Mouse (Mus musculus) lung, embryonic 15.5 days (tissue): ENCODE measurements around the gene Gamt. TPM values are rescaled to one million over a fixed set of nuclear protein-coding genes. Genes with fewer than 3 reads are reported as not detected.

Source experiments
- ATAC-seq: fragments of 200-750 bp; cut with Nextera tagmentation; 2 replicates; pipeline ENCODE4 v1.8.0; 2017; ENCODE audit warnings: moderate number of reproducible peaks, borderline replicate concordance; ENCODE audit not compliant: low FRiP score, low TSS enrichment; ENCODE audit errors: extremely low read depth
- H3K27ac ChIP-seq: fragments of 300-500 bp; sonication (generic); 2 replicates; pipeline ENCODE4 v1.5.1; 2015; ENCODE audit warnings: moderate library complexity, mild to moderate bottlenecking, inconsistent platforms
- H3K27me3 ChIP-seq: fragments of 300-500 bp; sonication (generic); 2 replicates; pipeline ENCODE4 v1.6.1; 2015; ENCODE audit warnings: inconsistent platforms
- H3K36me3 ChIP-seq: fragments of 300-500 bp; sonication (generic); 2 replicates; pipeline ENCODE4 v1.6.1; 2015; ENCODE audit warnings: inconsistent platforms
- H3K4me1 ChIP-seq: fragments of 300-500 bp; sonication (generic); 2 replicates; pipeline ENCODE4 v1.6.1; 2015; ENCODE audit warnings: inconsistent platforms
- H3K4me2 ChIP-seq: fragments of 300-500 bp; sonication (generic); 2 replicates; pipeline ENCODE4 v1.6.1; 2015; ENCODE audit warnings: inconsistent platforms, mild to moderate bottlenecking, moderate library complexity
- H3K4me3 ChIP-seq: fragments of 300-500 bp; sonication (generic); 2 replicates; pipeline ENCODE4 v1.5.1; 2015; ENCODE audit warnings: mild to moderate bottlenecking, inconsistent platforms
- H3K9ac ChIP-seq: fragments of 300-500 bp; sonication (generic); 2 replicates; pipeline ENCODE4 v1.6.1; 2015; ENCODE audit warnings: inconsistent platforms
- H3K9me3 ChIP-seq: fragments of 300-500 bp; sonication (generic); 2 replicates; pipeline ENCODE4 v1.6.1; 2016; ENCODE audit warnings: inconsistent platforms
- WGBS: fragments of 180-500 bp; shearing (Covaris S2); methylation state at CpG from one replicate; pipeline ENCODE4 v1.1.7; 2015; 5-methylcytosine and 5-hydroxymethylcytosine counted together
- microRNA-seq: library from miRNA; unstranded; fragments of <30 nt; microRNA quantifications from one replicate; pipeline ENCODE4, GENCODE M21; 2016
- polyA plus RNA-seq: library from polyadenylated mRNA; unstranded; fragments of >200 nt; fragmentation: Nextera tagmentation; extraction: Ambion mirVana; gene quantifications from 2 replicates; pipeline ENCODE4 v1.2.1, GENCODE M21; 2015

Gene Gamt
- polyA plus RNA-seq, 1 experiment from 2014 or later, result 29.3 TPM

DNA sequence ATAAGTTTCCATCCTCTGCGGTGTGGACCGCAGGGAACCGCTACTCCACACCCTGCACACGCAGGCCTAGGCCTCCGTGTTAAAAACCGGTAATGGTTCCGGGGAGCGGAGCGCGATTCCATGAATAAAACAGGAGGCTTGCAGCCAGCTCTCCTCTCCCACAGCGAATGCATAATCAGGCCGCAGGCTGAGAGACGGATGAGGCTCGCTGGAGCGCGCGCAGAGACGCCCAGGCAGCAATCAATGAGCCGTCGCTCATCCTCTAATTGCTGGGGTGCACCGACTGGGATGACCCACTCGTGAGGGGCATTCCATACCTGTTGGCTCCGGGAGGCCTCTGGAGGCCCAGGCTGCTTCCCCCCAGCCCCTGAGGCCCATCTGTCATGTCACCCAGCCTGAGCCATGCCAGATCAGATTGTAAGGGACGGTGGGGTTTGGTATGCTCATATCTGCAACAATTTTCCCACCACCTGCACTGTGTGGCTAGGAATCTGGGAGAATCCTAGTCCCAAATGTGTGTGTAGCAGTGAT, 51.9 kb downstream of the Gamt start:
- no peak for ATAC-seq
- WGBS, result 20% methylated on average over 24 of the region's 24 CpGs
- Histone ChIP-seq H3K27ac (no peak overlapping the region), H3K9me3 (no peaks in the 10 kb centered on the region), H3K9ac (no peak overlapping the region), H3K27me3 (peaks cover 6% of the 10 kb centered on the region; the same call in 1 of the 2 replicates), H3K4me2 (no peak overlapping the region), H3K36me3 (no peaks in the 10 kb centered on the region), H3K4me1 (no peaks in the 10 kb centered on the region), H3K4me3 (no peak overlapping the region)

DNA sequence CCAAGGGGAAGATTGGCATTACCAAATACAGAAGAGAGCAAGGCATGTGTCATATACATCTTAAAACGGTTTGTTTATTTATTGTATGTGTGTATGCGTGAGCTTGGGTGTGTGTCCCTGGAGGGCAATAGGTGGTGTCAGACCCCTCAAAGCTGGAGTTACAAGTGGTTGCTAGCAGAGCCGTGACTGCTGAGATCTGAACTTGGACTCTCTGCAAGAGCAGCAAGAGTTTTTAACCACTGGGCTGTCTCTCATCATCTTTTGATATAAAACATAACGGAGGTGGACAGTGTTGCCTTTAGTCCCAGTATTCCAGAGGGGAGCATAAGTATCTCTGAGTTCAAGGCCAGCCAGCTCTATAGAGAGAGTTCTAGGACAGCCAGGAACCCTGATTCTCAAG, 52.6 kb downstream of the Gamt start:
- Histone ChIP-seq H3K9ac (no peak overlapping the region), H3K4me1 (no peaks in the 10 kb centered on the region), H3K27me3 (peaks cover 6% of the 10 kb centered on the region; the same call in 1 of the 2 replicates), H3K4me3 (no peak overlapping the region), H3K4me2 (no peak overlapping the region), H3K27ac (no peak overlapping the region), H3K36me3 (no peaks in the 10 kb centered on the region), H3K9me3 (no peaks in the 10 kb centered on the region)
- WGBS, result 61% methylated on average over 4 of the region's 4 CpGs
- no peak for ATAC-seq

Small RNA genes within 50 kb of the gene (microRNA-seq; reads per million reads assigned to microRNA genes)
- not detected for gene Mir6911

Other genes starting within 250 kb of the Gamt start
- 16.8 and 19.8 TPM in 2 replicates for gene Arhgap45, start 244.4 kb downstream of the Gamt start, polyA plus RNA-seq
- gene Polr2e, start 221.2 kb downstream of the Gamt start, polyA plus RNA-seq, result 223 and 225 TPM in 2 replicates
- gene Gpx4, start 213.8 kb downstream of the Gamt start, polyA plus RNA-seq, result 523 and 535 TPM in 2 replicates
- gene Sbno2, start 155.4 kb downstream of the Gamt start, polyA plus RNA-seq, result 15.5 and 16.6 TPM in 2 replicates
- 18.6 and 22.1 TPM in 2 replicates for gene Stk11, start 145.2 kb downstream of the Gamt start, polyA plus RNA-seq
- 521 and 541 TPM in 2 replicates for gene Atp5d, start 122.4 kb downstream of the Gamt start, polyA plus RNA-seq
- 3.9 and 5.0 TPM in 2 replicates for gene Cbarp, start 120.2 kb downstream of the Gamt start, polyA plus RNA-seq
- 17.5 and 18.6 TPM in 2 replicates for gene Midn, start 112.7 kb downstream of the Gamt start, polyA plus RNA-seq
- gene Cirbp, start 95.0 kb downstream of the Gamt start, polyA plus RNA-seq, result 94.6 and 95.1 TPM in 2 replicates
- 11.6 and 14.7 TPM in 2 replicates for gene 1600002K03Rik, start 88.1 kb downstream of the Gamt start, polyA plus RNA-seq
- gene Efna2, start 81.5 kb downstream of the Gamt start, polyA plus RNA-seq, result 16.0 and 17.3 TPM in 2 replicates
- 64.5 and 66.2 TPM in 2 replicates for gene Mum1, start 34.6 kb downstream of the Gamt start, polyA plus RNA-seq
- gene Ndufs7, start 11.9 kb downstream of the Gamt start, polyA plus RNA-seq, result 321 and 329 TPM in 2 replicates
- gene Dazap1, start 474 bp upstream of the Gamt start, polyA plus RNA-seq, result 58.9 and 67.0 TPM in 2 replicates
- 907 and 974 TPM in 2 replicates for gene Rps15, start 31.4 kb upstream of the Gamt start, polyA plus RNA-seq
- gene Apc2, start 35.0 kb upstream of the Gamt start, polyA plus RNA-seq, result 0.59 and 1.3 TPM in 2 replicates
- 47.7 and 51.9 TPM in 2 replicates for gene 2310011J03Rik, start 59.5 kb upstream of the Gamt start, polyA plus RNA-seq
- 3.4 and 4.0 TPM in 2 replicates for gene Pcsk4, start 68.5 kb upstream of the Gamt start, polyA plus RNA-seq
- gene Reep6, start 68.9 kb upstream of the Gamt start, polyA plus RNA-seq, result 13.8 and 14.2 TPM in 2 replicates
- 2.5 and 3.4 TPM in 2 replicates for gene Adamtsl5, start 87.4 kb upstream of the Gamt start, polyA plus RNA-seq
- 0.74 and 1.0 TPM in 2 replicates for gene Plk5, start 95.4 kb upstream of the Gamt start, polyA plus RNA-seq
- gene Mex3d, start 126.6 kb upstream of the Gamt start, polyA plus RNA-seq, result 7.9 and 9.6 TPM in 2 replicates
- gene Mbd3, start 138.5 kb upstream of the Gamt start, polyA plus RNA-seq, result 276 and 277 TPM in 2 replicates
- 628 and 681 TPM in 2 replicates for gene Uqcr11, start 145.8 kb upstream of the Gamt start, polyA plus RNA-seq
- 122 and 126 TPM in 2 replicates for gene Tcf3, start 172.6 kb upstream of the Gamt start, polyA plus RNA-seq
- not detected in 2 replicates for gene Onecut3, start 233.8 kb upstream of the Gamt start, polyA plus RNA-seq